Comparison of ENCODE assay signal across 19 mouse cellular contexts in the genomic region with DNA sequence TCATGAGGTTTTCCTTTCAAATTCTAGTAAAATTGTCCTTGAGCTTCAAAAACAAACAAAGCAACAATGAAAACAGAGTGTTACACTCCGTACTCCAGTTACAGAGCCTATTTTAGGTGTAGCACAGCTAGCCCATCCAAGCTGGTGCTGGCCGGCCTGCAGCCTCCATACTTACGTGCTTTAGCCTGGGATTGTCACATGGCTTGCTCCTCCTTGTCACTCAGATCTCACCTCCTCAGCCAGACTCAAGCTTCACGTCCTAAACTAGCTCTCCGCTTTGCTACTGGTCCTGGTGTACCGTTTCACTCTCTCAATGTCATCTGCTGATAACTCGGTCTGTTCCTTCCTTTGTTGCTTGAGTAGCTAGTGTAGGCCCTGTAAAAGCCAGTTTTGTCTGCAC.
A peak's percentile ranks its signal among the peaks of the same experiment; 100 is the strongest.
DNase-seq lines count a peak whose midpoint lies in the region; ATAC-seq and TF ChIP-seq lines count a peak whose summit lies in the region.
"Had no signal": no experiment of that assay in that cellular context is flagged by ENCODE, and none has a peak within 500 bp of the region (broad histone marks: within the 10 kb centered on the region; RNA-seq: fewer than 3 reads in every experiment).

No protein-coding gene starts in this region.

- no peak for TF ChIP-seq CTCF in forebrain, postnatal 0 days (IDR thresholded peaks at IDR 0.05; ENCODE audit: low read depth)
- TF ChIP-seq CTCF in heart, adult 2 months (IDR thresholded peaks at IDR 0.05) = no peak

- DNase-seq in forebrain, embryonic 10.5 days (ENCODE audit: extremely low spot score, low spot score) = no peak
- DNase-seq in forebrain, postnatal 0 days = no peak
- DNase-seq in heart, postnatal 36 days = no peak
- no peak for DNase-seq in heart, adult 2 months
- no peak for DNase-seq in limb, embryonic 10.5 days (ENCODE audit: low spot score)
- DNase-seq: adrenal gland, postnatal 10 days; cerebellum, adult 11 months; cerebellum, adult 8-10 months; cerebellum, postnatal 14 days; embryo, embryonic 11 days; gastrocnemius, postnatal 14 days; kidney, adult 2 months had no signal

- no peak for ATAC-seq in forebrain, postnatal 0 days
- ATAC-seq in heart, embryonic 11.5 days (replicated peaks; ENCODE audit: insufficient number of reproducible peaks, low FRiP score, low TSS enrichment) = no peak
- no peak; the same call in 1 of the 2 replicates for ATAC-seq in heart, embryonic 15.5 days (replicated peaks; ENCODE audit: insufficient number of reproducible peaks, insufficient read depth, low FRiP score, low read depth)
- ATAC-seq: forebrain, embryonic 14.5 days; intestine, embryonic 16.5 days had no signal

- H3K9me3 ChIP-seq in forebrain, embryonic 10.5 days = no peaks in the 10 kb centered on the region
- no peaks in the 10 kb centered on the region for H3K9me3 ChIP-seq in forebrain, postnatal 0 days (ENCODE audit: low read length)
- no peaks in the 10 kb centered on the region for H3K9me3 ChIP-seq in heart, embryonic 11.5 days (replicated peaks; ENCODE audit: control insufficient read depth, low read length)
- no peaks in the 10 kb centered on the region for H3K9me3 ChIP-seq in heart, embryonic 15.5 days (replicated peaks)
- H3K9me3 ChIP-seq in limb, embryonic 10.5 days (replicated peaks) = no peaks in the 10 kb centered on the region
- H3K9me3 ChIP-seq: embryonic facial prominence, embryonic 12.5 days; hindbrain, embryonic 15.5 days; kidney, embryonic 15.5 days had no signal

- H3K4me2 ChIP-seq in forebrain, postnatal 0 days (ENCODE audit: low read depth) = no peak overlapping the region
- no peak overlapping the region for H3K4me2 ChIP-seq in heart, embryonic 11.5 days
- H3K4me2 ChIP-seq in heart, embryonic 15.5 days = no peak overlapping the region
- H3K4me2 ChIP-seq: embryonic facial prominence, embryonic 12.5 days; hindbrain, embryonic 15.5 days; kidney, embryonic 15.5 days had no signal

- no peak overlapping the region for H3K9ac ChIP-seq in forebrain, postnatal 0 days
- H3K9ac ChIP-seq in heart, embryonic 11.5 days (ENCODE audit: low read depth, low read length) = no peak overlapping the region
- H3K9ac ChIP-seq in heart, embryonic 15.5 days = no peak overlapping the region
- no peak overlapping the region for H3K9ac ChIP-seq in heart, adult 2 months (ENCODE audit: low read depth, low read length)
- H3K9ac ChIP-seq: embryonic facial prominence, embryonic 12.5 days; hindbrain, embryonic 15.5 days; kidney, embryonic 15.5 days had no signal

- no peaks in the 10 kb centered on the region for H3K36me3 ChIP-seq in forebrain, embryonic 10.5 days (replicated peaks)
- no peaks in the 10 kb centered on the region for H3K36me3 ChIP-seq in forebrain, postnatal 0 days (ENCODE audit: insufficient read depth)
- H3K36me3 ChIP-seq in heart, embryonic 11.5 days (ENCODE audit: control insufficient read depth, insufficient read depth, low read length) = no peaks in the 10 kb centered on the region
- no peaks in the 10 kb centered on the region for H3K36me3 ChIP-seq in heart, embryonic 15.5 days
- H3K36me3 ChIP-seq in heart, adult 2 months (ENCODE audit: control insufficient read depth, insufficient read depth, low read length) = no peaks in the 10 kb centered on the region
- no peaks in the 10 kb centered on the region for H3K36me3 ChIP-seq in limb, embryonic 10.5 days
- H3K36me3 ChIP-seq: embryonic facial prominence, embryonic 12.5 days; hindbrain, embryonic 15.5 days; kidney, embryonic 15.5 days had no signal

- 87% methylated on average over 7 of the region's 7 CpGs for WGBS in forebrain, embryonic 10.5 days
- WGBS in forebrain, postnatal 0 days = 83% methylated on average over 7 of the region's 7 CpGs
- WGBS in heart, embryonic 11.5 days (ENCODE audit: insufficient replicate concordance) = 40% methylated on average over 7 of the region's 7 CpGs
- 39% methylated on average over 7 of the region's 7 CpGs for WGBS in heart, embryonic 15.5 days
- 60% methylated on average over 7 of the region's 7 CpGs for WGBS in heart, adult 2 months
- WGBS in limb, embryonic 10.5 days = 76% methylated on average over 7 of the region's 7 CpGs

- H3K79me2 ChIP-seq in heart, adult 2 months (replicated peaks; ENCODE audit: control insufficient read depth, insufficient read depth, low read length) = no peaks in the 10 kb centered on the region

- no peak for TF ChIP-seq EP300 in heart, adult 2 months (IDR thresholded peaks at IDR 0.05; ENCODE audit: insufficient read depth, low read depth, low read length)

- intact Hi-C loops in heart, postnatal 36 days (cut with DNase I) = no loop called here
- intact Hi-C loops in heart, adult 2 months (cut with DNase I) = no loop called here

- H3K4me3 ChIP-seq in forebrain, embryonic 10.5 days = no peak overlapping the region
- H3K4me3 ChIP-seq in forebrain, postnatal 0 days (ENCODE audit: low read depth, low read length) = no peak overlapping the region
- no peak overlapping the region for H3K4me3 ChIP-seq in heart, embryonic 11.5 days (ENCODE audit: low read depth, low read length)
- no peak overlapping the region for H3K4me3 ChIP-seq in heart, embryonic 15.5 days
- H3K4me3 ChIP-seq in heart, adult 2 months = no peak overlapping the region
- no peak overlapping the region for H3K4me3 ChIP-seq in limb, embryonic 10.5 days
- H3K4me3 ChIP-seq: embryonic facial prominence, embryonic 12.5 days; hindbrain, embryonic 15.5 days; kidney, embryonic 15.5 days had no signal

- no peak for TF ChIP-seq POLR2A in heart, adult 2 months (IDR thresholded peaks at IDR 0.05; ENCODE audit: insufficient read depth, low read depth, low read length)

- H3K27me3 ChIP-seq in forebrain, embryonic 10.5 days (ENCODE audit: poor library complexity, severe bottlenecking) = no peaks in the 10 kb centered on the region
- H3K27me3 ChIP-seq in forebrain, postnatal 0 days (ENCODE audit: insufficient read depth, low read length) = no peaks in the 10 kb centered on the region
- no peaks in the 10 kb centered on the region for H3K27me3 ChIP-seq in heart, embryonic 11.5 days (ENCODE audit: control insufficient read depth, insufficient read depth, low read length)
- no peaks in the 10 kb centered on the region for H3K27me3 ChIP-seq in heart, embryonic 15.5 days
- no peaks in the 10 kb centered on the region for H3K27me3 ChIP-seq in heart, adult 2 months (ENCODE audit: control insufficient read depth, insufficient read depth, low read length)
- no peaks in the 10 kb centered on the region for H3K27me3 ChIP-seq in limb, embryonic 10.5 days (ENCODE audit: low read depth, poor library complexity, severe bottlenecking)
- H3K27me3 ChIP-seq: embryonic facial prominence, embryonic 12.5 days; hindbrain, embryonic 15.5 days; kidney, embryonic 15.5 days had no signal

- peaks cover 10% of the 10 kb centered on the region; the same call in 1 of the 2 replicates for H3K4me1 ChIP-seq in forebrain, embryonic 10.5 days
- H3K4me1 ChIP-seq in forebrain, postnatal 0 days (ENCODE audit: insufficient read depth) = no peaks in the 10 kb centered on the region
- H3K4me1 ChIP-seq in heart, embryonic 11.5 days (ENCODE audit: control insufficient read depth, insufficient read depth, low read length) = peaks cover 6% of the 10 kb centered on the region
- peaks cover 9% of the 10 kb centered on the region for H3K4me1 ChIP-seq in heart, embryonic 15.5 days (replicated peaks)
- H3K4me1 ChIP-seq in heart, adult 2 months (ENCODE audit: control insufficient read depth, insufficient read depth, low read length) = no peaks in the 10 kb centered on the region
- peaks cover 50% of the 10 kb centered on the region for H3K4me1 ChIP-seq in limb, embryonic 10.5 days
- H3K4me1 ChIP-seq: embryonic facial prominence, embryonic 12.5 days; hindbrain, embryonic 15.5 days had no signal

- H3K27ac ChIP-seq in forebrain, embryonic 10.5 days = 0 out of 2 replicates have a peak overlapping the region, but pooled peaks have one; percentile 51
- no peak overlapping the region for H3K27ac ChIP-seq in forebrain, postnatal 0 days (ENCODE audit: low read depth, low read length)
- H3K27ac ChIP-seq in heart, embryonic 11.5 days (ENCODE audit: low read depth, low read length) = peak overlapping the region; percentile 18
- peak overlapping the region; percentile 55 for H3K27ac ChIP-seq in heart, embryonic 15.5 days
- H3K27ac ChIP-seq in heart, adult 2 months = no peak overlapping the region
- peak overlapping the region; percentile 63 for H3K27ac ChIP-seq in limb, embryonic 10.5 days
- H3K27ac ChIP-seq: embryonic facial prominence, embryonic 12.5 days; hindbrain, embryonic 15.5 days; kidney, embryonic 15.5 days had no signal

Comparison
In these comparisons a context has a peak if more than half of its experiments do, and no peak if none do; other contexts are left out.
1. H3K27ac ChIP-seq: peak in forebrain, embryonic 10.5 days (single experiment), heart, embryonic 11.5 days (single experiment), heart, embryonic 15.5 days (single experiment) and limb, embryonic 10.5 days (single experiment); none in forebrain, postnatal 0 days (single experiment) and heart, adult 2 months (single experiment).